Mouse (Mus musculus): ENCODE results near the gene Fcer2a. TPM values are rescaled to one million over a fixed set of nuclear protein-coding genes. Genes with fewer than 3 reads are reported as not detected.

Gene Fcer2a
- polyA plus RNA-seq, 2 experiments: 0.05 TPM; not detected in 1

DNA sequence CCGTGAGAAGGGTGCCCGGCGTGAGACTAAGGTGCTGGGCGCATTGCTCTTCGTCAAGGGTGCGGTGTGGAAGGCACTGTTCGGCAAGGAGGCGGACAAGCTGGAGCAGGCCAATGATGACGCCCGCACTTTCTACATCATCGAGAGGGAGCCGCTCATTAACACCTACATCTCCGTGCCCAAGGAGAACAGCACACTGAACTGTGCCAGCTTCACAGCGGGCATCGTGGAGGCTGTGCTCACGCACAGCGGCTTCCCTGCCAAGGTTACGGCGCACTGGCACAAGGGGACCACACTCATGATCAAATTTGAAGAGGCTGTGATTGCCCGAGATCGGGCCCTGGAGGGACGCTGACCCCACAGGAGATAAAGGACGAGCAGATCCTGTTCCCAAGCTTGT, 14.7 kb downstream of the Fcer2a start:
- ATAC-seq (ENCODE audit: insufficient read depth) (no peak), DNase-seq (ENCODE audit: low read depth in 3 of 3, low spot score in 3 of 3) (no peak)
- no peak overlapping the region for H3K4me2 ChIP-seq (ENCODE audit: low read depth)
- H3K36me3 ChIP-seq (replicated peaks; ENCODE audit: control insufficient read depth, insufficient read depth, low read depth): peaks cover 11% of the 10 kb centered on the region
- no peak overlapping the region for H3K9ac ChIP-seq (replicated peaks)
- WGBS (ENCODE audit: insufficient replicate concordance): 91% methylated on average over 23 of the region's 23 CpGs
- no peak for TF ChIP-seq EP300 (IDR thresholded peaks at IDR 0.05; ENCODE audit: low read depth)
- TF ChIP-seq CTCF (IDR thresholded peaks at IDR 0.05; ENCODE audit: low read depth): no peak
- no peaks in the 10 kb centered on the region for H3K9me3 ChIP-seq (ENCODE audit: control insufficient read depth, low read length)
- no peak overlapping the region for H3K4me3 ChIP-seq (ENCODE audit: insufficient read depth in 1 of 2, low read depth in 2 of 2, low read length in 2 of 2)
- no peak overlapping the region for H3K27ac ChIP-seq
- H3K27me3 ChIP-seq (ENCODE audit: control insufficient read depth, insufficient read depth, low read length): no peaks in the 10 kb centered on the region
- H3K4me1 ChIP-seq (replicated peaks; ENCODE audit: control insufficient read depth in 2 of 2, insufficient read depth in 2 of 2, low read length in 1 of 2): peaks cover 3 to 12% of the 10 kb centered on the region in 2 experiments

GRCm38 (mm10) chr8:3678831-3679230, 15.1 kb downstream of the Fcer2a start:
- TF ChIP-seq CTCF (IDR thresholded peaks at IDR 0.05; ENCODE audit: low read depth) (no peak), EP300 (IDR thresholded peaks at IDR 0.05; ENCODE audit: low read depth) (no peak)
- no peak overlapping the region for H3K4me2 ChIP-seq (ENCODE audit: low read depth)
- H3K36me3 ChIP-seq (replicated peaks; ENCODE audit: control insufficient read depth, insufficient read depth, low read depth): peaks cover 11% of the 10 kb centered on the region
- no peak overlapping the region for H3K27ac ChIP-seq
- no peak overlapping the region for H3K4me3 ChIP-seq (ENCODE audit: insufficient read depth in 1 of 2, low read depth in 2 of 2, low read length in 2 of 2)
- ATAC-seq (ENCODE audit: insufficient read depth) (no peak), DNase-seq (ENCODE audit: low read depth in 3 of 3, low spot score in 3 of 3) (no peak)
- no peak overlapping the region for H3K9ac ChIP-seq (replicated peaks)
- 94% methylated on average over 23 of the region's 23 CpGs for WGBS (ENCODE audit: insufficient replicate concordance)
- no peaks in the 10 kb centered on the region for H3K27me3 ChIP-seq (ENCODE audit: control insufficient read depth, insufficient read depth, low read length)
- H3K9me3 ChIP-seq (ENCODE audit: control insufficient read depth, low read length): no peaks in the 10 kb centered on the region
- peaks cover 3 to 12% of the 10 kb centered on the region in 2 experiments for H3K4me1 ChIP-seq (replicated peaks; ENCODE audit: control insufficient read depth in 2 of 2, insufficient read depth in 2 of 2, low read length in 1 of 2)

GRCm38 (mm10) chr8:3676993-3677579, 16.9 kb downstream of the Fcer2a start:
- peak overlapping the region; percentile 73 for H3K27ac ChIP-seq
- peak overlapping the region; percentile 90 to 97 for H3K4me3 ChIP-seq (ENCODE audit: insufficient read depth in 1 of 2, low read depth in 2 of 2, low read length in 2 of 2)
- H3K9me3 ChIP-seq (ENCODE audit: control insufficient read depth, low read length): no peaks in the 10 kb centered on the region
- H3K4me1 ChIP-seq (replicated peaks; ENCODE audit: control insufficient read depth in 2 of 2, insufficient read depth in 2 of 2, low read length in 1 of 2): peaks cover 3 to 12% of the 10 kb centered on the region in 2 experiments
- H3K27me3 ChIP-seq (ENCODE audit: control insufficient read depth, insufficient read depth, low read length): no peaks in the 10 kb centered on the region
- H3K9ac ChIP-seq (replicated peaks): peak overlapping the region; percentile 96
- DNase-seq (ENCODE audit: low read depth in 3 of 3, low spot score in 3 of 3) (no peak), ATAC-seq (ENCODE audit: insufficient read depth) (peak; percentile 8)
- H3K36me3 ChIP-seq (replicated peaks; ENCODE audit: control insufficient read depth, insufficient read depth, low read depth): peaks cover 11% of the 10 kb centered on the region
- under 1% methylated on average over 15 of the region's 15 CpGs for WGBS (ENCODE audit: insufficient replicate concordance)
- TF ChIP-seq EP300 (IDR thresholded peaks at IDR 0.05; ENCODE audit: low read depth): no peak
- no peak for TF ChIP-seq CTCF (IDR thresholded peaks at IDR 0.05; ENCODE audit: low read depth)
- peak overlapping the region; percentile 92 for H3K4me2 ChIP-seq (ENCODE audit: low read depth)

GRCm38 (mm10) chr8:3676131-3676992, 17.6 kb downstream of the Fcer2a start, which contains the start of gene Trappc5:
TSS of gene Trappc5 (plus strand) at chr8:3676299.
- 2% methylated on average over 61 of the region's 61 CpGs for WGBS (ENCODE audit: insufficient replicate concordance)
- Histone ChIP-seq H3K4me2 (ENCODE audit: low read depth) (peak within 1 kb of the TSS; percentile 92), H3K27ac (peak within 1 kb of the TSS; percentile 73), H3K27me3 (ENCODE audit: control insufficient read depth, insufficient read depth, low read length) (no peaks in the 10 kb centered on the region), H3K4me1 (replicated peaks; ENCODE audit: control insufficient read depth in 2 of 2, insufficient read depth in 2 of 2, low read length in 1 of 2) (peaks cover 3 to 12% of the 10 kb centered on the region in 2 experiments), H3K36me3 (replicated peaks; ENCODE audit: control insufficient read depth, insufficient read depth, low read depth) (peaks cover 11% of the 10 kb centered on the region), H3K9me3 (ENCODE audit: control insufficient read depth, low read length) (no peaks in the 10 kb centered on the region), H3K4me3 (ENCODE audit: insufficient read depth in 1 of 2, low read depth in 2 of 2, low read length in 2 of 2) (peak within 1 kb of the TSS; percentile 90 to 97), H3K9ac (replicated peaks) (peak within 1 kb of the TSS; percentile 96)
- DNase-seq (ENCODE audit: low read depth in 3 of 3, low spot score in 3 of 3) (peak; percentile 80 to 84 (median 84)), ATAC-seq (ENCODE audit: insufficient read depth) (peak; percentile 91)
- TF ChIP-seq CTCF (IDR thresholded peaks at IDR 0.05; ENCODE audit: low read depth) (peak; percentile 97), EP300 (IDR thresholded peaks at IDR 0.05; ENCODE audit: low read depth) (no peak)

DNA sequence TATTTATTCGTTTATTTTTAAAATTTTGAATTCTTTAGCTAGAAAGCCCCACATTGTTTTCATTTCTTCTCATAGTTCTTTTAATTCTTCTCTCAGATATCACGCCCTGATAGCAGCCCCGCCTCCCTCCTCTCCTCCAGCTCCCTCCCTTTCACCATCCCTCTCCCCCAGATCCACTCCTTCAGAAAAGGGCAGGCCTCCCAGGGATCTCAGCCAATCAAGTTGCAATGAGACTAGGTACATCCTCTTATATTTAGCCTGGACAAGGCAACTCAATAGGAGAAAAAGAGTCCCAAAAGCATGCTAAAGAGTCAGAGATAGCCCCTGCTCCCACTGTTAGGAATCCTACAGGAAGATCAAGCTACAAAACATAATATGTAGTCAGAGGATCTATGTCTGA, 19.3 kb downstream of the Fcer2a start:
- Histone ChIP-seq H3K4me1 (replicated peaks; ENCODE audit: control insufficient read depth in 2 of 2, insufficient read depth in 2 of 2, low read length in 1 of 2) (peaks cover 3 to 12% of the 10 kb centered on the region in 2 experiments), H3K9me3 (ENCODE audit: control insufficient read depth, low read length) (no peaks in the 10 kb centered on the region), H3K27me3 (ENCODE audit: control insufficient read depth, insufficient read depth, low read length) (no peaks in the 10 kb centered on the region), H3K4me3 (ENCODE audit: insufficient read depth in 1 of 2, low read depth in 2 of 2, low read length in 2 of 2) (no peak overlapping the region), H3K4me2 (ENCODE audit: low read depth) (no peak overlapping the region), H3K36me3 (replicated peaks; ENCODE audit: control insufficient read depth, insufficient read depth, low read depth) (peaks cover 4% of the 10 kb centered on the region), H3K27ac (no peak overlapping the region), H3K9ac (replicated peaks) (no peak overlapping the region)
- WGBS (ENCODE audit: insufficient replicate concordance): 36% methylated on average over 3 of the region's 3 CpGs
- DNase-seq (ENCODE audit: low read depth in 3 of 3, low spot score in 3 of 3) (no peak), ATAC-seq (ENCODE audit: insufficient read depth) (no peak)
- TF ChIP-seq CTCF (IDR thresholded peaks at IDR 0.05; ENCODE audit: low read depth) (no peak), EP300 (IDR thresholded peaks at IDR 0.05; ENCODE audit: low read depth) (no peak)

Measured in liver, embryonic 14.5 days (tissue).